Mouse (Mus musculus) midbrain, embryonic 11.5 days (tissue): ENCODE measurements around the gene Casc3. TPM values are rescaled to one million over a fixed set of nuclear protein-coding genes. Genes with fewer than 3 reads are reported as not detected.

Experiments
- ATAC-seq: fragments of 200-750 bp; cut with Nextera tagmentation; 2 replicates; pipeline ENCODE4 v1.8.0; 2017; ENCODE audit warnings: moderate TSS enrichment, moderate library complexity; ENCODE audit not compliant: low FRiP score
- DNase-seq: peaks from one replicate; pipeline ENCODE4 v3.0.0; 2015; ENCODE audit warnings: low spot score; ENCODE audit errors: missing footprints
- H3K27ac ChIP-seq: fragments of 300-500 bp; sonication (generic); 2 replicates; pipeline ENCODE4 v1.5.1; 2014; ENCODE audit warnings: low read depth, low read length
- H3K27me3 ChIP-seq: fragments of 300-500 bp; sonication (generic); 2 replicates; pipeline ENCODE4 v1.6.1; 2014; ENCODE audit warnings: mild to moderate bottlenecking, low read length, moderate library complexity, mixed read lengths; ENCODE audit not compliant: control insufficient read depth, insufficient read depth
- H3K36me3 ChIP-seq: fragments of 300-500 bp; sonication (generic); 2 replicates; pipeline ENCODE4 v1.6.1; 2014; ENCODE audit warnings: mild to moderate bottlenecking, low read length, moderate library complexity, mixed read lengths; ENCODE audit not compliant: control insufficient read depth, insufficient read depth
- H3K4me1 ChIP-seq: fragments of 300-500 bp; sonication (generic); 2 replicates; pipeline ENCODE4 v1.6.1; 2014; ENCODE audit warnings: low read length; ENCODE audit not compliant: control insufficient read depth, insufficient read depth
- H3K4me2 ChIP-seq: fragments of 300-500 bp; sonication (generic); 2 replicates; pipeline ENCODE4 v1.6.1; 2014; ENCODE audit warnings: mild to moderate bottlenecking, moderate library complexity
- H3K4me3 ChIP-seq: fragments of 300-500 bp; sonication (generic); 2 replicates; pipeline ENCODE4 v1.5.1; 2014; ENCODE audit warnings: low read depth, low read length
- H3K9ac ChIP-seq: fragments of 300-500 bp; sonication (generic); 2 replicates; pipeline ENCODE4 v1.6.1; 2014; ENCODE audit warnings: low read length
- H3K9me3 ChIP-seq: fragments of 300-500 bp; sonication (generic); 2 replicates; pipeline ENCODE4 v1.6.1; 2016; ENCODE audit warnings: low read length; ENCODE audit not compliant: control insufficient read depth
- WGBS: fragments of 180-500 bp; shearing (Covaris S2); extraction: QIAGEN DNeasy Blood & Tissue Kit; methylation state at CpG from one replicate; pipeline ENCODE4 v1.1.7; 2014; 5-methylcytosine and 5-hydroxymethylcytosine counted together
- polyA plus RNA-seq: library from polyadenylated mRNA; unstranded; fragments of >200 nt; fragmentation: Nextera tagmentation; extraction: Ambion mirVana; gene quantifications from 2 replicates; pipeline ENCODE4 v1.2.1, GENCODE M21; 2014

Gene Casc3
- polyA plus RNA-seq, 1 experiment from 2014 or later, result 53.1 TPM

DNA sequence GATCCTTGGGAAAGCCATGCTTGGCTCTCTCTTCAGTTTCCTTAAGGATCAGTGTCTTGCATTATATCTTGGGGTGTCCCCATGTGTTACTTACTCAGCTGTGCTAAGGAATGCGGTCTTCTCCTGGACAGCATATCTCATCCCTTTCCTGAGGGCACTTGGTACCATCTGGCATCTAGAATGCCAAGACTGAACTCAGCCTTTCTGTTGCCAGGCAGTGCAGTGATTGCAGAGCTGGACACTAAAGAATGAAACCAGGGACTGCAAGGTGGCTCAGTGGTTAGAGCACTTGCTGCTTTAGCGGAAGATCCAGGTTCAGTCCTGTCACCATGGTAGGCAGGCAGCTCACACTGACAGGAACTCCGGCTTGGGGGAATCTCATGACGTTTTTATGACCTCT, 25.2 kb downstream of the Casc3 start:
- Histone ChIP-seq H3K27ac (no peak overlapping the region), H3K4me3 (no peak overlapping the region), H3K27me3 (no peaks in the 10 kb centered on the region), H3K36me3 (peaks cover 44% of the 10 kb centered on the region), H3K4me1 (peaks cover 7% of the 10 kb centered on the region), H3K9me3 (no peaks in the 10 kb centered on the region), H3K9ac (no peak overlapping the region), H3K4me2 (no peak overlapping the region)
- WGBS, result 84% methylated on average over 4 of the region's 4 CpGs
- no peak for DNase-seq
- no peak for ATAC-seq

DNA sequence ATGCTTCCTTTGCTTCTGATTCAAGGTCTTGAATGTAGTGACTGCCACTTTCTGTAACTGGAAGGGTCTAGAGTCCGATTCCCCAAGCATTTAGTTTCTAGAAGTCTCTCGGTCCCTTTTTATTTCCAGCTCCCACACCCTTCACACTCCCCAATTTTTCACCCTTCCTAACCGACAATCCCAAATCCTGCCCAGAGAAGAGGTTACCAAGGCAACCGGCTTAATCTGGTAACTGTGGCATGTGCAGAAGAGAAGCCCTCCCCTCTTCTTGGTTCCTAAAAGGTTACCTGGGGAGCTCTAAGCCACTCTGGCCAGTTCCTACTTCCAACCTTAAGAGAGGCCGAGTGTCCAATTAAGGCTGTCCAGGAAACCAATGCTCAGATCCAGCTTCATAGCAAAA, 30.6 kb downstream of the Casc3 start:
- H3K27ac ChIP-seq, result no peak overlapping the region
- ATAC-seq, result no peak
- peaks cover 15% of the 10 kb centered on the region for H3K27me3 ChIP-seq
- H3K4me2 ChIP-seq, result no peak overlapping the region
- 31% methylated on average over 5 of the region's 5 CpGs for WGBS
- no peak overlapping the region for H3K9ac ChIP-seq
- H3K4me3 ChIP-seq, result no peak overlapping the region
- peaks cover 18% of the 10 kb centered on the region; the same call in 1 of the 2 replicates for H3K36me3 ChIP-seq
- no peaks in the 10 kb centered on the region for H3K9me3 ChIP-seq
- peaks cover 27% of the 10 kb centered on the region for H3K4me1 ChIP-seq
- peak; percentile 89 for DNase-seq

DNA sequence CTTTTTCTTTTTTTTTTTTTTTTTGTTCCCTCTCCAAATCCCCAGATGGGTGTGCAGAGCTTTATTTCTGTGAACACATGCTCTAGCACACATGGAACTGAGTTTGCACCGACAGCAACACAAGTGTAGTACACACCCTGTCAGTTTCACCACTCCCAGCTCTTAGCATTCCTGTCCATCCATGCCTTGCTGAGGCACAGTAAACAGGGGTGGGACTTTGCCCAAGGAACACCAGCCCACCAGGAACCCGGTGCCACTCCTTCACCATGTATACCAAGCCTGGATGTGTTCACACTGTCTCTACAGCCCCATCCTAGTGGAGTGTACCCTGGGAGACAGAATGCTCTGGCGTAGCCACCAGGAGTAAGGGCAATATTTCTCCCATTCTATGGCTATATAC, 31.0 kb downstream of the Casc3 start:
- ATAC-seq (no peak), DNase-seq (peak; percentile 87)
- Histone ChIP-seq H3K27ac (no peak overlapping the region), H3K4me1 (peaks cover 27% of the 10 kb centered on the region), H3K9ac (no peak overlapping the region), H3K4me3 (no peak overlapping the region), H3K9me3 (no peaks in the 10 kb centered on the region), H3K36me3 (peaks cover 18% of the 10 kb centered on the region; the same call in 1 of the 2 replicates), H3K4me2 (no peak overlapping the region), H3K27me3 (peaks cover 15% of the 10 kb centered on the region)
- 67% methylated on average over 3 of the region's 3 CpGs for WGBS

DNA sequence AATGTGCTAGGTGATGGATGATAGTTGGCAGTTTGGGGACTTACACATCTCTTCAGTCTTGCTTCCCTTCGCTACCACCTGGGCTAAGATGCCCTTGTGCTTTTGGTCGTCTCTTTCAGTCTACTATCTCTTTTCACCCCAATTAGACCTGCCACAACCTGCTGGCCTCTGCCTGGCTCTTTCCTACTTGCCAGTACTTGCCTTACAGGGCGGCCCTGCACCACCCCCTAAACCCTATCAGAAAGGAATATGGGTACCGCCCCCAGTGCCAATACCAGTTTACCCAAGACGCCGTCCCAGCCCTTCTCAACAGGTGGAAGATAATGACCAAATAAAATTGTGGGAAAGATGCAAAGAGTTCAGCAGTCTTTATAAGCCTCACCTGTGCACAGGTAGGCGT, 31.4 kb downstream of the Casc3 start:
- Histone ChIP-seq H3K27me3 (peaks cover 15% of the 10 kb centered on the region), H3K36me3 (peaks cover 16% of the 10 kb centered on the region; the same call in 1 of the 2 replicates), H3K27ac (no peak overlapping the region), H3K4me1 (peaks cover 27% of the 10 kb centered on the region), H3K9ac (no peak overlapping the region), H3K4me3 (no peak overlapping the region), H3K9me3 (no peaks in the 10 kb centered on the region), H3K4me2 (peak overlapping the region; percentile 99; the same call in 1 of the 2 replicates)
- ATAC-seq (peak; percentile 31), DNase-seq (peak; percentile 88)
- 32% methylated on average over 7 of the region's 7 CpGs for whole genome bisulfite sequencing

DNA sequence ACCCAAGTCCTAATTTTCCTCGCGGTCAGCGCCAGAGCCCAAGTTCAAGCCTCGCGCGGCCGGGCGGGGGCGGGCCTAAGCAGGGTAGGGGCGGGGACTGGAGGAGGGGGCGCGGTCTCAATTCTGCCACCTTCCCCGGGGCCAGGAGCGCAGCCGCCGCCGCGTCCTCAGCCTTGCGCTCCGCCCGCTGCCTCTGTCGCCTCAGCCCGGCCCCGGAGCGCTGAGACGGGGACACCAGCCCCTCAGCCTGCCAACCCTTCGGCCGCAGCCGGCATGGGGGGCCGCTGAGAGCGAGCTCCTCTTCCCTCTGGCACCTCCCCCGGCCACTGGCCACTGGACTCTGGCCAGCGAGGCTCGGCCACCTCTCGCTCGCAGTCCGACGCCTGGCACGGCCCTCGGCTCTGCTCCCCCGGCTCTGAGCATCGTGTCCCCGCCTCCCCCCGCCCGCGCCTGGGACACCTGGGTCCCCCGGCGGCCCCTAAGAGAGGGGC, 32.0 kb downstream of the Casc3 start, which contains the start of gene Rapgefl1:
Gene Rapgefl1, plus strand, starts transcription at position 135 of the 491 bp plus-strand sequence.
- peaks cover 14% of the 10 kb centered on the region; the same call in 1 of the 2 replicates for H3K36me3 ChIP-seq
- peak within 1 kb of the TSS; percentile 99 for H3K4me2 ChIP-seq
- DNase-seq, result peak; percentile 99
- H3K4me1 ChIP-seq, result peaks cover 27% of the 10 kb centered on the region
- peak; percentile 91 for ATAC-seq
- WGBS, result under 1% methylated on average over 40 of the region's 48 CpGs
- H3K9me3 ChIP-seq, result no peaks in the 10 kb centered on the region
- H3K4me3 ChIP-seq, result peak within 1 kb of the TSS; percentile 61
- H3K9ac ChIP-seq, result peak within 1 kb of the TSS; percentile 70
- peaks cover 15% of the 10 kb centered on the region for H3K27me3 ChIP-seq
- no peak within 1 kb of the TSS; the same call in 1 of the 2 replicates for H3K27ac ChIP-seq

DNA sequence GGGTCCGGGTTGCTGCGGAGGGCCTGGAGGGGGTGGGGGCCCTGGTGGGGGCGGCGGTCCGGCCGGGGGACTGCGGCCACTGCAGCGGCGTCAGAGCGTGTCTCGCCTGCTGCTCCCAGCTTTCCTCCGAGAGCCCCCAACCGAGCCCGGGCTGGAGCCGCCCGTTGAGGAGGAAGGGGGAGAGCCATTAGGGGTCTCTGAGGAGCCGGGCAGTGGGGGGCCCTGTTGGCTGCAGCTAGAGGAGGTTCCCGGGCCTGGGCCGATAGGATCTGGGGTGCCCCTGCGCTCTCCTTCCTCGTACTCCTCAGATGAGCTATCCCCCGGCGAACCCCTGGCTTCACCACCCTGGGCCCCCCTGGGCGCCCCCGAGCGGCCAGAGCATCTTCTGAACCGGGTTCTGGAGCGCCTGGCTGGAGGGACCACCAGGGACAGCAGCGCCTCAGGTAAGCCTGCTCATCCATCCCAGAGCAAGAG, 32.6 kb downstream of the Casc3 start:
- Histone ChIP-seq H3K36me3 (peaks cover 8% of the 10 kb centered on the region; the same call in 1 of the 2 replicates), H3K4me3 (peak overlapping the region; percentile 61), H3K27ac (no peak overlapping the region), H3K9me3 (no peaks in the 10 kb centered on the region), H3K4me2 (peak overlapping the region; percentile 99), H3K27me3 (peaks cover 15% of the 10 kb centered on the region), H3K4me1 (peaks cover 27% of the 10 kb centered on the region), H3K9ac (peak overlapping the region; percentile 70)
- ATAC-seq, result peak; percentile 47
- 2% methylated on average over 22 of the region's 29 CpGs for WGBS
- DNase-seq, result peak; percentile 89

DNA sequence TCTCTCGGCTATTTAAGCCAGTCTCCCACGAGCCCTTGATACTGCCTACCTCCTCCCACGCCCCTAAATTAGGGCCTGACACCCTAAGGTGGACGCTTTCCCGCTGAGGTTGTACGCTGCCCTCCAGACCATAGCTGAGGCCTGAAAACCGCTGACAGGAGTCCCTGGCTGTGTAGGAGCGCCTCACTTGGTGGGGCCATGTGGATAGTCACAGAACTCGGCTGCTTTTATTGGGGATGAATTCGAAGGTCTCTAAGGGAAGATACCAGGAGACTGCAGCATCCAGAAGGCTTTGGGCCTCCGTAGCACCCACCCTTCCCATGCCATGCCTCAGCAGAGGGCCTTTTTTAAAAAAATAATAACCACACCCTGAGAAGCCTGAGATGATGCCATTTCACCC, 33.2 kb downstream of the Casc3 start:
- Histone ChIP-seq H3K9me3 (no peaks in the 10 kb centered on the region), H3K9ac (no peak overlapping the region)

DNA sequence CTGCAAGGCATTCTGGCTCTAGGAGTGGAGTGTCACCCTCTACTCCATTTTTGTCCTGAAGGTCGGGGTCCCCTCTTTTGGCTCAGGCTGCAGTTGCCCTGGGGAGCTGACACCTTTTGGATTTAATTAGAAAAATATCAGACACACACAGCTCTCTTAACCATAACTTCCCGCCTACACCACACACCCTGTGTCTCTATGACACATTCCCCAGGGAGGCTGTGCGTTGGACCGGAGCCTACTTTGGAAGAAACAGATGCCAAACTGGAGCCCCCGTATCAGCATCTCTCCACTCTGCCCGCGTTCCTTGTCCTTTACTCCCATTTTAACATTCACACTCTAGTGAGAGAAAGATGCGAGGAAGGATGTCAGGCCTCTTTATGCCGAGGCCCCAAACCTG, 33.8 kb downstream of the Casc3 start:
- Histone ChIP-seq H3K27ac (no peak overlapping the region), H3K9ac (no peak overlapping the region), H3K4me1 (peaks cover 27% of the 10 kb centered on the region), H3K4me3 (no peak overlapping the region), H3K36me3 (peaks cover 1% of the 10 kb centered on the region; the same call in 1 of the 2 replicates), H3K4me2 (no peak overlapping the region), H3K27me3 (peaks cover 15% of the 10 kb centered on the region), H3K9me3 (no peaks in the 10 kb centered on the region)
- WGBS, result 78% methylated on average over 9 of the region's 9 CpGs
- ATAC-seq, result no peak
- no peak for DNase-seq

More for the DNA sequence above, 33.2 kb downstream of the Casc3 start:
- Histone ChIP-seq H3K27me3 (peaks cover 15% of the 10 kb centered on the region), H3K27ac (no peak overlapping the region), H3K4me2 (peak overlapping the region; percentile 99; the same call in 1 of the 2 replicates), H3K4me3 (no peak overlapping the region), H3K4me1 (peaks cover 27% of the 10 kb centered on the region), H3K36me3 (peaks cover 7% of the 10 kb centered on the region; the same call in 1 of the 2 replicates)
- DNase-seq (no peak), ATAC-seq (no peak)
- WGBS, result 50% methylated on average over 11 of the region's 11 CpGs

DNA sequence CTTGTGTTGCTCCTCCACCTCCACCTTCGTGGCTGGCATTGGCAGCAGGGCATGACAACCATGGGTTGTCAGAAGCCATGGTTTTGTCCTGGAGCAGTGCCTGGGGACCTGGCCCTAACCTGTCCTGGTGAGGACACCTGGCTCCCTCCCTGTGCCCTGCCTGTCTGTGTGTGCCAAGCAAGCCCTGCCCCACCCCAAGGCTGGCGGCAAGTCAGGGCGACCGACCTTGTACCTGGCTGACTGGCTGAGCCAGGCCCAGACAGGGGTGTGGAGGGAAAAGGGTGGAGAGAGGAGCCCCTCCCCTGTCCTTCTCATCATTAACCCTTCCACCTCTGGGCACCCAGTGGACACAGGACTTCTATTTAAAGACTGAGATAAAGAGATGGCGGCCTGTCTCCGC, 34.7 kb downstream of the Casc3 start:
- no peak overlapping the region for H3K4me2 ChIP-seq
- H3K27ac ChIP-seq, result no peak overlapping the region
- H3K27me3 ChIP-seq, result peaks cover 15% of the 10 kb centered on the region
- no peak overlapping the region for H3K9ac ChIP-seq
- H3K4me1 ChIP-seq, result peaks cover 24% of the 10 kb centered on the region
- ATAC-seq (no peak), DNase-seq (no peak)
- 51% methylated on average over 6 of the region's 6 CpGs for WGBS
- H3K4me3 ChIP-seq, result no peak overlapping the region
- H3K36me3 ChIP-seq, result no peaks in the 10 kb centered on the region
- no peaks in the 10 kb centered on the region for H3K9me3 ChIP-seq
